Mouse (Mus musculus) midbrain, embryonic 10.5 days (tissue): Measurements from ENCODE around the gene Zkscan14. TPM values are rescaled to one million over a fixed set of nuclear protein-coding genes. Genes with fewer than 3 reads are reported as not detected.
A peak's percentile ranks its signal among the peaks of the same experiment; 100 is the strongest.
"Not testable (repeated sequence)": the region's sequence is repeated elsewhere in the genome, so short reads cannot be mapped to it uniquely, and the experiment has no call there.

ENCODE experiments used
- DNase-seq: peaks from one replicate; pipeline ENCODE4 v3.0.0-alpha.2; 2017; ENCODE audit warnings: low spot score
- H3K27ac ChIP-seq: fragments of 300-500 bp; sonication (generic); replicated peaks from 2 replicates; pipeline ENCODE4 v1.5.1; 2016; ENCODE audit warnings: mild to moderate bottlenecking
- H3K27me3 ChIP-seq: fragments of 300-500 bp; sonication (generic); 2 replicates; pipeline ENCODE4 v1.6.1; 2016; ENCODE audit warnings: low read depth, mild to moderate bottlenecking; ENCODE audit not compliant: poor library complexity, severe bottlenecking
- H3K36me3 ChIP-seq: fragments of 300-500 bp; sonication (generic); 2 replicates; pipeline ENCODE4 v1.6.1; 2016; ENCODE audit warnings: mild to moderate bottlenecking, moderate library complexity
- H3K4me1 ChIP-seq: fragments of 300-500 bp; sonication (generic); 2 replicates; pipeline ENCODE4 v1.6.1; 2016
- H3K4me3 ChIP-seq: fragments of 300-500 bp; sonication (generic); 2 replicates; pipeline ENCODE4 v1.5.1; 2016; ENCODE audit warnings: mild to moderate bottlenecking, moderate library complexity
- H3K9me3 ChIP-seq: fragments of 300-500 bp; sonication (generic); replicated peaks from 2 replicates; pipeline ENCODE4 v1.6.1; 2016; ENCODE audit warnings: mild to moderate bottlenecking
- WGBS: fragments of 180-500 bp; shearing (Covaris S2); methylation state at CpG from one replicate; pipeline ENCODE4 v1.1.7; 2016; 5-methylcytosine and 5-hydroxymethylcytosine counted together
- polyA plus RNA-seq: library from polyadenylated mRNA; unstranded; fragments of >200 nt; fragmentation: Nextera tagmentation; extraction: Ambion mirVana; gene quantifications from 2 replicates; pipeline ENCODE4 v1.2.1, GENCODE M21; 2016

Gene Zkscan14
- 8.0 and 8.3 TPM in 2 replicates for polyA plus RNA-seq

GRCm38 (mm10) chr5:145201321-145201991, at the start of gene Zkscan14:
Zkscan14 (minus strand) TSS chr5:145201868.
- Histone ChIP-seq H3K36me3 (0 out of 2 replicates have a peak, but pooled peaks cover 3% of the 10 kb centered on the region), H3K27ac (peak within 1 kb of the TSS; percentile 76), H3K4me3 (peak within 1 kb of the TSS; percentile 83)

GRCm38 (mm10) chr5:145249520-145249919, 47.9 kb upstream of the Zkscan14 start:
- H3K4me3 ChIP-seq: no peak overlapping the region

More at GRCm38 (mm10) chr5:145201321-145201991, at the start of gene Zkscan14:
- peak; percentile 79 for DNase-seq
- WGBS: 1% methylated on average over 37 of the region's 37 CpGs
- no peaks in the 10 kb centered on the region for H3K27me3 ChIP-seq
- H3K9me3 ChIP-seq: no peaks in the 10 kb centered on the region
- peaks cover 28% of the 10 kb centered on the region for H3K4me1 ChIP-seq

GRCm38 (mm10) chr5:145234636-145235035, 33.0 kb upstream of the Zkscan14 start:
- DNase-seq: no peak
- Histone ChIP-seq H3K36me3 (peaks cover 65% of the 10 kb centered on the region), H3K4me3 (no peak overlapping the region), H3K9me3 (no peaks in the 10 kb centered on the region), H3K4me1 (peaks cover 18% of the 10 kb centered on the region), H3K27me3 (no peaks in the 10 kb centered on the region), H3K27ac (no peak overlapping the region)

More at GRCm38 (mm10) chr5:145249520-145249919, 47.9 kb upstream of the Zkscan14 start:
- WGBS: 96% methylated on average over 3 of the region's 3 CpGs
- Histone ChIP-seq H3K4me1 (no peaks in the 10 kb centered on the region), H3K27me3 (no peaks in the 10 kb centered on the region), H3K27ac (no peak overlapping the region), H3K9me3 (peaks cover 4% of the 10 kb centered on the region; the same call in 1 of the 2 replicates), H3K36me3 (peaks cover 85% of the 10 kb centered on the region)
- no peak for DNase-seq

GRCm38 (mm10) chr5:145231893-145232411, 30.3 kb upstream of the Zkscan14 start:
- no peak for DNase-seq
- Histone ChIP-seq H3K9me3 (no peaks in the 10 kb centered on the region), H3K27ac (peak overlapping the region; percentile 90), H3K27me3 (no peaks in the 10 kb centered on the region), H3K36me3 (peaks cover 38% of the 10 kb centered on the region), H3K4me3 (peak overlapping the region; percentile 89), H3K4me1 (peaks cover 18% of the 10 kb centered on the region)
- under 1% methylated on average over 44 of the region's 49 CpGs for WGBS

GRCm38 (mm10) chr5:145231367-145231871, 29.8 kb upstream of the Zkscan14 start, which contains the start of gene Zfp655:
Zfp655 (plus strand) TSS chr5:145231715.
- under 1% methylated on average over 42 of the region's 42 CpGs for WGBS

GRCm38 (mm10) chr5:145230641-145231040, 29.0 kb upstream of the Zkscan14 start:
- Histone ChIP-seq H3K4me1 (peaks cover 18% of the 10 kb centered on the region), H3K4me3 (peak overlapping the region; percentile 89), H3K9me3 (no peaks in the 10 kb centered on the region), H3K27ac (peak overlapping the region; percentile 90; the same call in 1 of the 2 replicates), H3K27me3 (no peaks in the 10 kb centered on the region), H3K36me3 (peaks cover 25% of the 10 kb centered on the region)
- WGBS: 85% methylated on average over 4 of the region's 4 CpGs
- no peak for DNase-seq

More at GRCm38 (mm10) chr5:145231367-145231871, 29.8 kb upstream of the Zkscan14 start, which contains the start of gene Zfp655:
- peaks cover 33% of the 10 kb centered on the region for H3K36me3 ChIP-seq
- H3K27me3 ChIP-seq: no peaks in the 10 kb centered on the region
- peak within 1 kb of the TSS; percentile 90 for H3K27ac ChIP-seq
- H3K4me3 ChIP-seq: peak within 1 kb of the TSS; percentile 89
- no peaks in the 10 kb centered on the region for H3K9me3 ChIP-seq
- peak; percentile 96 for DNase-seq
- peaks cover 18% of the 10 kb centered on the region for H3K4me1 ChIP-seq

GRCm38 (mm10) chr5:145229283-145229682, 27.6 kb upstream of the Zkscan14 start:
- H3K4me1 ChIP-seq: peaks cover 18% of the 10 kb centered on the region
- DNase-seq, H3K27ac ChIP-seq, H3K4me3 ChIP-seq, H3K27me3 ChIP-seq, H3K9me3 ChIP-seq: not testable (repeated sequence)
- H3K36me3 ChIP-seq: peaks cover 11% of the 10 kb centered on the region
- WGBS: 78% methylated on average over 6 of the region's 6 CpGs

GRCm38 (mm10) chr5:145226453-145226852, 24.8 kb upstream of the Zkscan14 start:
- H3K9me3 ChIP-seq: no peaks in the 10 kb centered on the region
- no peak overlapping the region for H3K4me3 ChIP-seq
- no peak for DNase-seq
- peaks cover 9% of the 10 kb centered on the region for H3K4me1 ChIP-seq
- H3K36me3 ChIP-seq: peaks cover 15% of the 10 kb centered on the region
- no peaks in the 10 kb centered on the region for H3K27me3 ChIP-seq
- 64% methylated on average over 2 of the region's 2 CpGs for WGBS
- H3K27ac ChIP-seq: no peak overlapping the region

- DNase-seq: no peak
- no peaks in the 10 kb centered on the region for H3K4me1 ChIP-seq
- no peaks in the 10 kb centered on the region for H3K27me3 ChIP-seq
- 87% methylated on average over 12 of the region's 12 CpGs for WGBS
- no peaks in the 10 kb centered on the region for H3K9me3 ChIP-seq
- no peak overlapping the region for H3K4me3 ChIP-seq
- no peak overlapping the region for H3K27ac ChIP-seq
- peaks cover 46% of the 10 kb centered on the region for H3K36me3 ChIP-seq
These were observed 21.7 kb upstream of the Zkscan14 start for GRCm38 (mm10) chr5:145223395-145223794.

GRCm38 (mm10) chr5:145222840-145223239, 21.2 kb upstream of the Zkscan14 start:
- no peak for DNase-seq
- no peaks in the 10 kb centered on the region for H3K4me1 ChIP-seq
- H3K9me3 ChIP-seq: no peaks in the 10 kb centered on the region
- no peaks in the 10 kb centered on the region for H3K27me3 ChIP-seq
- H3K36me3 ChIP-seq: peaks cover 51% of the 10 kb centered on the region
- no peak overlapping the region for H3K27ac ChIP-seq
- H3K4me3 ChIP-seq: no peak overlapping the region
- WGBS: 82% methylated on average over 5 of the region's 5 CpGs

- H3K4me3 ChIP-seq: no peak overlapping the region
- H3K27me3 ChIP-seq: no peaks in the 10 kb centered on the region
- 90% methylated on average over 8 of the region's 8 CpGs for WGBS
- no peaks in the 10 kb centered on the region for H3K9me3 ChIP-seq
- H3K27ac ChIP-seq: no peak overlapping the region
- no peaks in the 10 kb centered on the region for H3K4me1 ChIP-seq
- no peak for DNase-seq
- peaks cover 65% of the 10 kb centered on the region for H3K36me3 ChIP-seq
These were observed 18.3 kb upstream of the Zkscan14 start for GRCm38 (mm10) chr5:145219981-145220380.

- no peaks in the 10 kb centered on the region for H3K9me3 ChIP-seq
- no peak overlapping the region for H3K27ac ChIP-seq
- DNase-seq: no peak
- WGBS: 96% methylated on average over 20 of the region's 20 CpGs
- no peaks in the 10 kb centered on the region for H3K27me3 ChIP-seq
- H3K36me3 ChIP-seq: peaks cover 77% of the 10 kb centered on the region
- H3K4me1 ChIP-seq: no peaks in the 10 kb centered on the region
- no peak overlapping the region for H3K4me3 ChIP-seq
These were observed 17.0 kb upstream of the Zkscan14 start for GRCm38 (mm10) chr5:145218671-145219070.

- no peaks in the 10 kb centered on the region for H3K27me3 ChIP-seq
These were observed 16.5 kb upstream of the Zkscan14 start for GRCm38 (mm10) chr5:145218206-145218605.

More at GRCm38 (mm10) chr5:145218206-145218605, 16.5 kb upstream of the Zkscan14 start:
- Histone ChIP-seq H3K4me1 (no peaks in the 10 kb centered on the region), H3K4me3 (no peak overlapping the region), H3K27ac (no peak overlapping the region), H3K36me3 (peaks cover 82% of the 10 kb centered on the region), H3K9me3 (no peaks in the 10 kb centered on the region)
- no peak for DNase-seq
- WGBS: 95% methylated on average over 21 of the region's 21 CpGs
